Mouse (Mus musculus): ENCODE measurements at regions not wholly inside any gene's neighbourhood (a gene's known extent, or its start where the extent isn't known, plus 50 kb on each side); places are given as distances from the start of the nearest gene placed in this dataset.

- TF ChIP-seq GATA4 (IDR thresholded peaks at IDR 0.05; ENCODE audit: insufficient replicate concordance, low read length), result no peak
Observed at GRCm38 (mm10) chr2:117915821-117916220, 195.9 kb upstream of the Thbs1 start.

- no peak for TF ChIP-seq GATA4 (IDR thresholded peaks at IDR 0.05; ENCODE audit: insufficient replicate concordance, low read length)
Observed at GRCm38 (mm10) chr2:117917181-117917580, 194.5 kb upstream of the Thbs1 start.

- TF ChIP-seq GATA4 (IDR thresholded peaks at IDR 0.05; ENCODE audit: insufficient replicate concordance, low read length), result no peak
Observed at GRCm38 (mm10) chr2:117924877-117925276, 186.8 kb upstream of the Thbs1 start.

- TF ChIP-seq GATA4 (IDR thresholded peaks at IDR 0.05; ENCODE audit: insufficient replicate concordance, low read length), result no peak
Observed at GRCm38 (mm10) chr2:117925412-117925811, 186.3 kb upstream of the Thbs1 start.

GRCm38 (mm10) chr2:117928062-117928461 lies 183.6 kb upstream of the Thbs1 start:
- TF ChIP-seq GATA4 (IDR thresholded peaks at IDR 0.05; ENCODE audit: insufficient replicate concordance, low read length), result no peak

- TF ChIP-seq GATA4 (IDR thresholded peaks at IDR 0.05; ENCODE audit: insufficient replicate concordance, low read length), result no peak
Observed at GRCm38 (mm10) chr2:117929586-117929985, 182.1 kb upstream of the Thbs1 start.

- no peak for TF ChIP-seq GATA4 (IDR thresholded peaks at IDR 0.05; ENCODE audit: insufficient replicate concordance, low read length)
Observed at GRCm38 (mm10) chr2:117930895-117931537, 180.7 kb upstream of the Thbs1 start.

- TF ChIP-seq GATA4 (IDR thresholded peaks at IDR 0.05; ENCODE audit: insufficient replicate concordance, low read length), result no peak
Observed at GRCm38 (mm10) chr2:117936590-117936989, 175.1 kb upstream of the Thbs1 start.

GRCm38 (mm10) chr2:117938283-117939049 lies 173.2 kb upstream of the Thbs1 start:
- TF ChIP-seq GATA4 (IDR thresholded peaks at IDR 0.05; ENCODE audit: insufficient replicate concordance, low read length), result no peak

GRCm38 (mm10) chr2:117941517-117942096 lies 170.1 kb upstream of the Thbs1 start:
- TF ChIP-seq GATA4 (IDR thresholded peaks at IDR 0.05; ENCODE audit: insufficient replicate concordance, low read length), result no peak

- TF ChIP-seq GATA4 (IDR thresholded peaks at IDR 0.05; ENCODE audit: insufficient replicate concordance, low read length), result no peak
Observed at GRCm38 (mm10) chr2:117943666-117944065, 168.0 kb upstream of the Thbs1 start.

GRCm38 (mm10) chr2:117944325-117944724 lies 167.4 kb upstream of the Thbs1 start:
- no peak for TF ChIP-seq GATA4 (IDR thresholded peaks at IDR 0.05; ENCODE audit: insufficient replicate concordance, low read length)

GRCm38 (mm10) chr2:117944942-117945341 lies 166.7 kb upstream of the Thbs1 start:
- TF ChIP-seq GATA4 (IDR thresholded peaks at IDR 0.05; ENCODE audit: insufficient replicate concordance, low read length), result no peak

- TF ChIP-seq GATA4 (IDR thresholded peaks at IDR 0.05; ENCODE audit: insufficient replicate concordance, low read length), result no peak
Observed at GRCm38 (mm10) chr2:117950431-117951336, 161.0 kb upstream of the Thbs1 start.

- TF ChIP-seq GATA4 (IDR thresholded peaks at IDR 0.05; ENCODE audit: insufficient replicate concordance, low read length), result no peak
Observed at GRCm38 (mm10) chr2:117951337-117951718, 160.3 kb upstream of the Thbs1 start.
